Mouse (Mus musculus): ENCODE results near the gene Cfap36. TPM values are rescaled to one million over a fixed set of nuclear protein-coding genes. Genes with fewer than 3 reads are reported as not detected.

Cfap36 gene
- 47.2 TPM for polyA plus RNA-seq (2014; fragmentation: Illumina TruSeq; extraction: RNeasy Lipid Tissue Mini Kit (QIAGEN cat#74804); ENCODE audit: low read depth, low replicate concordance)

GRCm38 (mm10) chr11:29246883-29247650, at the start of gene Cfap36:
Gene Cfap36, minus strand, starts transcription at chr11:29247409.

GRCm38 (mm10) chr11:29172563-29173124, 74.6 kb downstream of the Cfap36 start, which contains the start of gene Ppp4r3b:
Gene Ppp4r3b, plus strand, starts transcription at chr11:29172890.

Other genes starting within 250 kb of the Cfap36 start
- 63.0 TPM for gene Pnpt1, start 116.7 kb downstream of the Cfap36 start, polyA plus RNA-seq (2014; fragmentation: Illumina TruSeq; extraction: RNeasy Lipid Tissue Mini Kit (QIAGEN cat#74804); ENCODE audit: low read depth, low replicate concordance)
- 55.7 TPM for gene Ppp4r3b, start 74.5 kb downstream of the Cfap36 start, polyA plus RNA-seq (2014; fragmentation: Illumina TruSeq; extraction: RNeasy Lipid Tissue Mini Kit (QIAGEN cat#74804); ENCODE audit: low read depth, low replicate concordance)
- gene Ccdc88a, start 126.2 kb upstream of the Cfap36 start, polyA plus RNA-seq (2014; fragmentation: Illumina TruSeq; extraction: RNeasy Lipid Tissue Mini Kit (QIAGEN cat#74804); ENCODE audit: low read depth, low replicate concordance) = 0.90 TPM

Measured in liver, adult 10 weeks (tissue).